Mouse (Mus musculus): ENCODE data around the gene Hist1h3d. TPM values are rescaled to one million over a fixed set of nuclear protein-coding genes. Genes with fewer than 3 reads are reported as not detected.

Gene Hist1h3d
- not detected for polyA plus RNA-seq (2017; shearing (Covaris generic))

GRCm38 (mm10) chr13:23575271-23575851, at the start of gene Hist1h3d:
TSS of gene Hist1h3d (plus strand) at chr13:23575763.

DNA sequence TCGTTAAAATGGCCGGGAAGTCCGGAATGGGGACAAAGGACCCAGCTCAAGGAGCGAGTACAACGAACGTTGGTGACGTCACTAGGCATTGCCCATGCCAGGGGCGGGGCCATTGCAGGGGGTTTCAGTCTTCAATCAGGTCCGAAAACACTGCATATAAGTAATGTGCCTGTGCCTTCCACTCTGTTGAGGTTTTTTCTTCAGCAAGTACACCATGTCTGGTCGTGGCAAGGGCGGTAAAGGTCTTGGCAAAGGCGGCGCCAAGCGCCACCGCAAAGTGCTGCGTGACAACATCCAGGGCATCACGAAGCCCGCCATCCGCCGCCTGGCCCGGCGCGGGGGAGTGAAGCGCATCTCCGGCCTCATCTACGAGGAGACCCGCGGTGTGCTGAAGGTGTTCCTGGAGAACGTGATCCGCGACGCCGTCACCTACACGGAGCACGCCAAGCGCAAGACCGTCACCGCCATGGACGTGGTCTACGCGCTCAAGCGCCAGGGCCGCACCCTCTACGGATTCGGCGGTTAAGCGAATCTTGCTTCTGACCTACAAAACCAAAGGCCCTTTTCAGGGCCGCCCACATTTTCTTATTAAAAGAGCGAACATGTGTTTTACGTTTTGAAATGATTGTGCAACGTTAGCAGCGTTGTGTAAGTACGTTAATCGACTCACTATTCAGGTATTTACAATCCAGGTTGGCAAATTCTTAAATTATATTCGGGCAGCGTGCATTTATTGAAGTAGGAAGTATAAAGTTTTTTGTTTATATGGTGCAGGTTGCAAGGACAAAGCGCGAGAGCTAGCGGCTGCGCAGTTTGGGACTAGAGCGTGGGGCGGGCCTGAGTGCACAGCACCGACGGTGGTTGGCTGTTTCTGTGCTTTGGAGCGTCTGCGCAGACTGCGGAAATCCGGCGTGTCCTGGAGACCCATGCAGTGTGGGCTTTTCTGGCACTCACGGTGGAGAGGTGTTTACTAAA, 44.4 kb upstream of the Hist1h3d start, which contains the start of gene Hist1h4h:
Gene Hist1h4h, plus strand, starts transcription at position 150 of the 975 bp plus-strand sequence.

DNA sequence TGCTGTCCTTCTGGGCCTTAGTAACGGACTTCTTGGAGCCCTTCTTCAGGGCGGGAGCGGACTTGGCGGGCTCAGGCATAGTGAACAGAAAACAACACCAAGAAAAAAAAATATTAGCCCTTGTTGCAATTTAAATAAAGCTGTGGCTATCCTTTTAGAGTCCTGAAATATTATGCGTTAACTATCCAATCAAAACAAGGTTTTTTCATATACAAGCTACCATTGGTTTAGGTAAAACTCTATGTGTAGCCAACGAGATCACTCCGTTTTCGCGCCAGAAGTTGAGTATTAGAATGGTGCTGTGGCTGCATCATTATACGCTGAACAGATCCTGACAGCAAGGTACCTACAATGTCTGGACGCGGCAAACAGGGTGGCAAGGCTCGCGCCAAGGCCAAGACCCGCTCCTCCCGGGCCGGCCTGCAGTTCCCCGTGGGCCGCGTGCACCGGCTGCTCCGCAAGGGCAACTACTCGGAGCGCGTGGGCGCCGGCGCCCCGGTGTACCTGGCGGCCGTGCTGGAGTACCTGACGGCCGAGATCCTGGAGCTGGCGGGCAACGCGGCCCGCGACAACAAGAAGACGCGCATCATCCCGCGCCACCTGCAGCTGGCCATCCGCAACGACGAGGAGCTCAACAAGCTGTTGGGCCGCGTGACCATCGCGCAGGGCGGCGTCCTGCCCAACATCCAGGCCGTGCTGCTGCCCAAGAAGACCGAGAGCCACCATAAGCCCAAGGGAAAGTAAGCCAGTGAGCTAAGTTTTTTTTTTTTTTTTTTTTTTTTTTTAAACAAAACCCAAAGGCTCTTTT, 41.8 kb upstream of the Hist1h3d start, which contains the start of gene Hist1h2af:
Gene Hist1h2af, plus strand, starts transcription at position 347 of the 808 bp plus-strand sequence.

GRCm38 (mm10) chr13:23535137-23536075, 40.2 kb upstream of the Hist1h3d start, which contains the start of gene Hist1h3g:
TSS of gene Hist1h3g (plus strand) at chr13:23535422.

GRCm38 (mm10) chr13:23542999-23543607, 32.5 kb upstream of the Hist1h3d start, which contains the start of gene Hist1h2bh:
TSS of gene Hist1h2bh (minus strand) at chr13:23543392.

GRCm38 (mm10) chr13:23543965-23544786, 31.4 kb upstream of the Hist1h3d start, which contains the start of gene Hist1h3f:
TSS of gene Hist1h3f (plus strand) at chr13:23544052.

DNA sequence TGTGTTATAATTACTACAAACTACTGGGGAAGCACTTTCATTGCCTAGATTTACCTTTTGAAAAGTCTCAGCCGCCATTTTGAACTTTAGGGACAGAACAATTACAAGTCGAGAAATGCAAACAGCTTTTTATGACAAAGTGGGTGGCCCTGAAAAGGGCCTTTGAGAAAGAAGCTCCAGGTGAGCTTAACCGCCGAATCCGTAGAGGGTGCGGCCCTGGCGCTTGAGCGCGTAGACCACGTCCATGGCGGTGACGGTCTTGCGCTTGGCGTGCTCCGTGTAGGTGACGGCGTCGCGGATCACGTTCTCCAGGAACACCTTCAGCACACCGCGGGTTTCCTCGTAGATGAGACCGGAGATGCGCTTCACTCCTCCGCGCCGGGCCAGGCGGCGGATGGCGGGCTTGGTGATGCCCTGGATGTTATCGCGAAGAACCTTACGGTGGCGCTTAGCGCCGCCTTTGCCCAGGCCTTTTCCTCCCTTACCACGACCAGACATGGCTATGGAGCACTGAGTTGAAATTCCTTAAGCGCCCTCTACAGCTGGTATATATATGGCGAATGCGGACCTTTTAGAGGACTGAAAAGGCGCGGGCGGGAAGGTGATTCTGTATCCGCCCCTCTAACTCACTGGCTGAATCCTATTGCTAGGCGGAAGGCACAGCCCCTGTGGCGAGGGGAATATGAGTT, 24.3 kb upstream of the Hist1h3d start, which contains the start of gene Hist1h4f:
Gene Hist1h4f, minus strand, starts transcription at position 503 of the 689 bp plus-strand sequence.

DNA sequence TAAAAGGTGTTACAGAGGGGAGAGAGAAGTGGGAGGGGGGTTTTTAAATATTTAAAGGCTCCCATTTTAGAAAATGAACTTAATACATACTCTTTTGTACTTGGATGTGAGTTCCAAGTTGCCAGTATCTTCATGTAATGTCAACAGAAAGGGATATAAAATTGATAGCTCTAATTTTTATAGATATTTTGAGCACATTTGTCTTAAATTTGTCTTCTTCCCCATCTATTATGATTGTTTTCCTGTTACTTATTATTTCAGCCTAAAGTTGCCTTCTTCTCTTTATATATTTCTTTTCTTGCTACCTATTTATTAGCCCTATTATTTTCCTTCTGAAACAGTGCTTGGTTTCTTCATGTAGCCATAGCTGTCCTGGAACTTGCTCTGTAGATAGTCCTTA, 22.6 kb upstream of the Hist1h3d start, which contains the start of gene Hist1h1d:
Gene Hist1h1d, plus strand, starts transcription at position 301 of the 400 bp plus-strand sequence.

GRCm38 (mm10) chr13:23561883-23562659, 13.5 kb upstream of the Hist1h3d start, which contains the start of gene Hist1h3e:
TSS of gene Hist1h3e (minus strand) at chr13:23562369.

DNA sequence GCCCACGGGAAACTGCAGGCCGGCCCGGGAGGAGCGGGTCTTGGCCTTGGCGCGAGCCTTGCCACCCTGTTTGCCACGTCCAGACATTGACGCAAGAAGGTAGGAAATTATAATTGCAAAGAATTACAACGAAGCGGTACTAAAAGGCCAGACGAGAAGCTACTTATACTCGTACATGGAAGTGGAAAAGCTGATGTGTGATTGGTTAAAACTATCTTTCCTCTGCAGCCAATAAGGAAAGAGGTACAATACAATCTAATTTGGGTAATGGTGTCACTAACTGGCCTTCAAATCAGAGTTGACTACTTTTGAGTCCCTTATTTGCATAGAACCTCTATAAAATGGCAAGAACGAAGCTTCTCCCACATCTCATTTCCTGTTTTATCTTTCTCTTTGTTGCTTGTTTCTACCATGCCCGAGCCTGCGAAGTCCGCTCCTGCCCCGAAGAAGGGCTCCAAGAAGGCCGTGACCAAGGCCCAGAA, 4.5 kb upstream of the Hist1h3d start, which contains the start of the genes Hist1h2ae and Hist1h2bg:
Gene Hist1h2ae, minus strand, starts transcription at position 199 of the 482 bp plus-strand sequence.
Gene Hist1h2bg, plus strand, starts transcription at position 375 of the 482 bp plus-strand sequence.

DNA sequence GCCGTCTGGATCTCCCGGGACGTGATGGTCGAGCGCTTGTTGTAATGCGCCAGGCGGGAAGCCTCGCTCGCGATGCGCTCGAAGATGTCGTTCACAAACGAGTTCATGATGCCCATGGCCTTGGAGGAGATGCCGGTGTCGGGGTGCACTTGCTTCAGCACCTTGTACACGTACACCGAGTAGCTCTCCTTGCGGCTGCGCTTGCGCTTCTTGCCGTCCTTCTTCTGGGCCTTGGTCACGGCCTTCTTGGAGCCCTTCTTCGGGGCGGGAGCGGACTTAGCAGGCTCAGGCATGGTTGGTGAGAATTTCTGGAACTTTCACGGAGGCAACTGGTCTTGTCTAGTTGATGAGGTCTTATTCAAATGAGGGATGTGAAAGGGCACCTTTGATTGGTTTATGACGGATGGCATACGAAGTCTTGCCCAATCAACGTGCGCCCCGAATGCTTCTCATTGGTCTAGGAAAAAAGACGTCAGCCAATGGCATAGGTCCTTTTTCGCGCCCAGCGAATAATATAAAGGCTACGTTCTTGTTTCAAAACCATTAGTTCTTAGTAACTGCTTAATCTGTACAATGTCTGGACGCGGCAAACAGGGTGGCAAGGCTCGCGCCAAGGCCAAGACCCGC, 1.6 kb upstream of the Hist1h3d start, which contains the start of the genes Hist1h2bf and Hist1h2ad:
Gene Hist1h2bf, minus strand, starts transcription at position 299 of the 627 bp plus-strand sequence.
Gene Hist1h2ad, plus strand, starts transcription at position 484 of the 627 bp plus-strand sequence.

GRCm38 (mm10) chr13:23581408-23582218, 6.0 kb downstream of the Hist1h3d start, which contains the start of gene Hist1h4d:
TSS of gene Hist1h4d (plus strand) at chr13:23581598.

DNA sequence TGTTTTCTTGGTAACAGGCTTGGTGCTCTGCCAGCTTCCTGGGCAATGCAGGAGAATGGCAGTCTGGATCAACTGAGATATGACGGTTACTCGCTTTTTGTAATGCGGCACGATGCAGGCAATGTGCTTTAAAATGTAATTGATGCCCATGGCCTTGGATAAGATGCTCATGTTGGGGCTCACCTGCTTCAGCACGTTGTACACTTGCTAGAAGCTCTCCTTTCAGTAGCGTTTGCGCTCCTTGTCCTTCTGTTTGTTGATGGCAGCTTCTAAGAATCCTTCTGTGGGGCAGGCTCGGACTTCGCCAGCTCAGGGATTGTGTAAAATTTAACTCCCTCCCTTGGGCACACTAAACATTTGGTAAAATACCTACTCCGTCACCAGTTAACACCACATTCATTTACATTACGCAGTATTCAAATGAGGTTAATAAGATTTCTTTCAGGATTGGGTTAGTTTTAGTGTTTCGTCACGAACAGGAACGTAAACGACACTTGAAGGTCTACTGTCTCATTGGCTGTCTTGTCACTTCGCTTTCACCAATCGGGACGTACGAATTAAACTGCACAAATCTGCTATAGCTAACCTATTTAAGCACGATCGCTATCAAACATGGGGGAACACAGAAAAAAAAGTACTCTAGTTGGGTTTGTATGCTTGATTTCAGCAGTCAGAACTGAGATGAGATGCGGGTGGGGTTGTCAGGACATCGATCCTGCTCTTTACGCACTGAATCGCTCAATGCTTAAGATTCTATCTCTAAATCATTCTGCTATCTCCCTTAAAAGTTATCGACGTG, 45.4 kb downstream of the Hist1h3d start, which contains the start of gene Hist1h2be:
Gene Hist1h2be, minus strand, starts transcription at position 392 of the 799 bp plus-strand sequence.

GRCm38 (mm10) chr13:23622175-23622671, 46.7 kb downstream of the Hist1h3d start, which contains the start of gene Hist1h1e:
TSS of gene Hist1h1e (minus strand) at chr13:23622558.

Measured in CD4-positive, CD25-positive, alpha-beta regulatory T cell, adult 9 weeks (primary cell).